Mouse (Mus musculus) MEL (cell line): ENCODE results near the gene Kcnk7. TPM values are rescaled to one million over a fixed set of nuclear protein-coding genes. Genes with fewer than 3 reads are reported as not detected.

Experiments used
- DNase-seq: peaks from one replicate; pipeline ENCODE4 v3.0.0; 2011; ENCODE audit warnings: low read depth, low spot score
- H3K27ac ChIP-seq: 2 replicates; pipeline ENCODE4 v1.5.1; 2012; ENCODE audit warnings: low read depth, mild to moderate bottlenecking, control low read depth, low read length, moderate library complexity; ENCODE audit not compliant: control insufficient read depth
- H3K27me3 ChIP-seq, 2 experiments: fragments of 150-350 bp in 1 of 2; sonication (generic) in 1 of 2; 2 replicates each; pipeline ENCODE4 v1.6.1; 2012; ENCODE audit warnings: low read length in 2 of 2, mild to moderate bottlenecking in 2 of 2, improper control_type of control experiment in 1 of 2, moderate library complexity in 1 of 2; ENCODE audit not compliant: insufficient read depth in 2 of 2, control insufficient read depth in 1 of 2
- H3K36me3 ChIP-seq, 2 experiments: 2 replicates each; pipeline ENCODE4 v1.6.1; 2012 to 2014; ENCODE audit warnings: low read length in 2 of 2, improper control_type of control experiment in 1 of 2, inconsistent platforms in 1 of 2, mild to moderate bottlenecking in 1 of 2; ENCODE audit not compliant: insufficient read depth in 2 of 2, control insufficient read depth in 1 of 2
- H3K4me1 ChIP-seq, 2 experiments: fragments of 150-350 bp in 1 of 2; sonication (generic) in 1 of 2; 2 replicates each; pipeline ENCODE4 v1.6.1; 2012; ENCODE audit warnings: low read length in 2 of 2, improper control_type of control experiment in 1 of 2, mild to moderate bottlenecking in 1 of 2; ENCODE audit not compliant: insufficient read depth in 2 of 2, control insufficient read depth in 1 of 2
- H3K4me3 ChIP-seq, 2 experiments: fragments of 150-350 bp in 1 of 2; sonication (generic) in 1 of 2; 2 replicates each; pipeline ENCODE4 v1.5.1; 2012; ENCODE audit warnings: low read depth in 2 of 2, low read length in 2 of 2, mild to moderate bottlenecking in 2 of 2, moderate library complexity in 2 of 2, control low read depth in 1 of 2, improper control_type of control experiment in 1 of 2; ENCODE audit not compliant: control insufficient read depth in 1 of 2, insufficient read depth in 1 of 2
- H3K79me2 ChIP-seq: 2 replicates; pipeline ENCODE4 v1.6.1; 2012; ENCODE audit warnings: mild to moderate bottlenecking, low read length, moderate library complexity; ENCODE audit not compliant: control insufficient read depth, poor library complexity, insufficient read depth
- H3K9ac ChIP-seq: 2 replicates; pipeline ENCODE4 v1.6.1; 2012; ENCODE audit warnings: low read depth, mild to moderate bottlenecking, control low read depth, low read length, moderate library complexity; ENCODE audit not compliant: control insufficient read depth, poor library complexity, severe bottlenecking
- H3K9me3 ChIP-seq: fragments of 150-350 bp; sonication (generic); replicated peaks from 2 replicates; pipeline ENCODE4 v1.6.1; 2012; ENCODE audit warnings: mild to moderate bottlenecking, low read length, improper control_type of control experiment, moderate library complexity; ENCODE audit not compliant: insufficient read depth
- BHLHE40 ChIP-seq: IDR thresholded peaks from 2 replicates; pipeline ENCODE4 v1.6.1; 2012; ENCODE audit warnings: low read depth, mild to moderate bottlenecking, inconsistent platforms, low read length, improper control_type of control experiment, borderline replicate concordance
- CHD1 ChIP-seq: IDR thresholded peaks from 2 replicates; pipeline ENCODE4 v1.6.1; 2012; ENCODE audit warnings: low read depth, mild to moderate bottlenecking, inconsistent platforms, low read length, improper control_type of control experiment
- CTCF ChIP-seq, 3 experiments: IDR thresholded peaks in 2 of 3; conservative IDR thresholded peaks in 1 of 3; 2 replicates each; pipeline ENCODE4 v1.5.1; 2011 to 2012; ENCODE audit warnings: low read length in 3 of 3, low read depth in 2 of 3, mild to moderate bottlenecking in 2 of 3, improper control_type of control experiment in 1 of 3, inconsistent platforms in 1 of 3, mixed read lengths in 1 of 3, moderate library complexity in 1 of 3; ENCODE audit not compliant: control insufficient read depth in 1 of 3, insufficient read depth in 1 of 3, poor library complexity in 1 of 3, severe bottlenecking in 1 of 3
- ELF1 ChIP-seq: IDR thresholded peaks from 2 replicates; pipeline ENCODE4 v1.6.1; 2014; ENCODE audit warnings: low read depth, mild to moderate bottlenecking, inconsistent platforms, low read length, improper control_type of control experiment, moderate library complexity
- ETS1 ChIP-seq: IDR thresholded peaks from 2 replicates; pipeline ENCODE4 v1.6.1; 2012; ENCODE audit warnings: low read depth, mild to moderate bottlenecking, inconsistent platforms, low read length, improper control_type of control experiment, moderate library complexity
- GATA1 ChIP-seq: IDR thresholded peaks from 2 replicates; pipeline ENCODE4 v1.6.1; 2011; ENCODE audit warnings: low read depth, low read length, improper control_type of control experiment
- NRF1 ChIP-seq: IDR thresholded peaks from 2 replicates; pipeline ENCODE4 v1.6.1; 2014; ENCODE audit warnings: low read depth, mild to moderate bottlenecking, inconsistent platforms, low read length, improper control_type of control experiment, moderate library complexity; ENCODE audit not compliant: poor library complexity, insufficient read depth, severe bottlenecking
- POLR2AphosphoS5 ChIP-seq: IDR thresholded peaks from 2 replicates; pipeline ENCODE4 v1.6.1; 2012; ENCODE audit warnings: low read depth, borderline replicate concordance, mild to moderate bottlenecking, inconsistent platforms, low read length, moderate library complexity, mixed read lengths
- SIN3A ChIP-seq: IDR thresholded peaks from 2 replicates; pipeline ENCODE4 v1.6.1; 2012; ENCODE audit warnings: low read length, improper control_type of control experiment, inconsistent platforms
- TCF12 ChIP-seq: IDR thresholded peaks from 2 replicates; pipeline ENCODE4 v1.6.1; 2014; ENCODE audit warnings: low read depth, mild to moderate bottlenecking, inconsistent platforms, low read length, improper control_type of control experiment, moderate library complexity
- ZC3H11A ChIP-seq: IDR thresholded peaks from 2 replicates; pipeline ENCODE4 v1.6.1; 2012; ENCODE audit warnings: low read depth, mild to moderate bottlenecking, inconsistent platforms, low read length, improper control_type of control experiment
- polyA plus RNA-seq, 2 experiments: library from polyadenylated mRNA; stranded (reverse) in 1 of 2; unstranded in 1 of 2; fragments of >175 nt in 1 of 2; fragments of >200 nt in 1 of 2; gene quantifications; 2 replicates each; pipeline versions ENCODE4 v1.2.1 to v1.2.4; 2012; ENCODE audit warnings: low replicate concordance in 2 of 2, low read depth in 1 of 2; ENCODE audit not compliant: insufficient read length in 2 of 2, insufficient read depth in 1 of 2, missing spikeins in 1 of 2
- total RNA-seq: library from RNA; depleted of rRNA; stranded (reverse); fragments of 300-350 nt; gene quantifications from 2 replicates; pipeline ENCODE4 v1.2.3, GENCODE M21; 2012

The Kcnk7 gene
- total and polyA plus RNA-seq, 3 experiments: 0.23 to 0.60 TPM; not detected in 1

DNA sequence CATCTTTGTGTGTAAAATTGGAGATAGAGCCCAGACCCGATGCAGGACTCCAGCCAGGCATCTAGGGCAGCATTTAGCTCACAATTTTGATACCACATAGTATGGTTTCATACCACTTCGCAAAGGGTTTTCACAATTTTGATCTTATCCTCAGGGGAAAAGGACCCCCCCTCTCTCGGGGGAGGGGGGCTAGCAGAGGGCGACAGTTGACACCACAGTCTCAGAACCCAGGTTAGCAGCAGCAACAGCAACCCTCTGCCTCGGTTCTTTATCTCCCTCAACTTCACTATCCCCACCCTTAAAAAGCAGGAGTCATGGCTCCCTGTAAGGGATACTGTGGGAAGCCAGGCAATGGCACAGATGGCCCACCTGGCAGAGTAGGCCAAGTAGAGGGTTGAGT is 9.1 kb downstream of the Kcnk7 start:
- H3K4me3 ChIP-seq: no peak overlapping the region
- H3K27ac ChIP-seq: no peak overlapping the region
- no peak for DNase-seq
- no peaks in the 10 kb centered on the region for H3K9me3 ChIP-seq
- H3K36me3 ChIP-seq: peaks cover 0 to 6% of the 10 kb centered on the region in 2 experiments
- peaks cover 3% of the 10 kb centered on the region; the same call in 1 of the 2 replicates for H3K79me2 ChIP-seq
- peaks cover 0 to 4% of the 10 kb centered on the region in 2 experiments; a peak in 1 of 4 replicates for H3K4me1 ChIP-seq
- TF ChIP-seq GATA1 (no peak), ZC3H11A (no peak), ELF1 (no peak), CHD1 (no peak), NRF1 (no peak), TCF12 (no peak), BHLHE40 (no peak)
- H3K27me3 ChIP-seq: no peaks in the 10 kb centered on the region
- H3K9ac ChIP-seq: no peak overlapping the region

DNA sequence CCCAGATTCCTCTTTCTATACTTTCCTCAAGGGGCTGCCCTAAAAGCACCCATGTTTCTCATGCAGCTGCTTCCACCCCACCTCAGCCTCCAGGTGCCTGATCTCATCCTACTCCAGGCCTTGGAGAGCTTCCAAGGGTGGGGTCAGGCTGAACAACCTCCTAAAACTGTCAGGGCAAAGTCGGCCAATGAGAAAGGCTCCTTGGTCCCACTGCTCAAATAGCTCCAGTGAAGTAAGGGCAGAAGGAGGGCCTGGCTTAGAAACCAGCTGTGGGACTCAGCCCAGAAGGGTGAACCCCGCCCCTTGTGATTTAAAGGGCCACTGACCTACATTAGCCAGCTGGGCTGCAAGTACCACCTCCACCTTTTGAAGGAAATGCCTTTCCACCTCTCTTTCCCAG is 9.6 kb downstream of the Kcnk7 start:
- peaks cover 0 to 4% of the 10 kb centered on the region in 2 experiments; a peak in 1 of 4 replicates for H3K4me1 ChIP-seq
- H3K4me3 ChIP-seq: no peak overlapping the region
- no peak overlapping the region for H3K9ac ChIP-seq
- peaks cover 0 to 6% of the 10 kb centered on the region in 2 experiments for H3K36me3 ChIP-seq
- TF ChIP-seq SIN3A: peak; percentile 70
- 0 out of 2 replicates have a peak, but pooled peaks have one; percentile 32 for TF ChIP-seq ETS1
- no peak for TF ChIP-seq CTCF (IDR thresholded peaks at IDR 0.05 in 2 of 3, conservative IDR thresholded peaks at IDR 0.05 in 1 of 3; ENCODE audit: control insufficient read depth in 1 of 3, insufficient read depth in 1 of 3, low read depth in 2 of 3, low read length in 3 of 3, poor library complexity in 1 of 3, severe bottlenecking in 1 of 3)
- H3K27me3 ChIP-seq: no peaks in the 10 kb centered on the region
- H3K27ac ChIP-seq: no peak overlapping the region
- H3K9me3 ChIP-seq: no peaks in the 10 kb centered on the region
- peaks cover 3% of the 10 kb centered on the region; the same call in 1 of the 2 replicates for H3K79me2 ChIP-seq
- peak; percentile 79 for DNase-seq

DNA sequence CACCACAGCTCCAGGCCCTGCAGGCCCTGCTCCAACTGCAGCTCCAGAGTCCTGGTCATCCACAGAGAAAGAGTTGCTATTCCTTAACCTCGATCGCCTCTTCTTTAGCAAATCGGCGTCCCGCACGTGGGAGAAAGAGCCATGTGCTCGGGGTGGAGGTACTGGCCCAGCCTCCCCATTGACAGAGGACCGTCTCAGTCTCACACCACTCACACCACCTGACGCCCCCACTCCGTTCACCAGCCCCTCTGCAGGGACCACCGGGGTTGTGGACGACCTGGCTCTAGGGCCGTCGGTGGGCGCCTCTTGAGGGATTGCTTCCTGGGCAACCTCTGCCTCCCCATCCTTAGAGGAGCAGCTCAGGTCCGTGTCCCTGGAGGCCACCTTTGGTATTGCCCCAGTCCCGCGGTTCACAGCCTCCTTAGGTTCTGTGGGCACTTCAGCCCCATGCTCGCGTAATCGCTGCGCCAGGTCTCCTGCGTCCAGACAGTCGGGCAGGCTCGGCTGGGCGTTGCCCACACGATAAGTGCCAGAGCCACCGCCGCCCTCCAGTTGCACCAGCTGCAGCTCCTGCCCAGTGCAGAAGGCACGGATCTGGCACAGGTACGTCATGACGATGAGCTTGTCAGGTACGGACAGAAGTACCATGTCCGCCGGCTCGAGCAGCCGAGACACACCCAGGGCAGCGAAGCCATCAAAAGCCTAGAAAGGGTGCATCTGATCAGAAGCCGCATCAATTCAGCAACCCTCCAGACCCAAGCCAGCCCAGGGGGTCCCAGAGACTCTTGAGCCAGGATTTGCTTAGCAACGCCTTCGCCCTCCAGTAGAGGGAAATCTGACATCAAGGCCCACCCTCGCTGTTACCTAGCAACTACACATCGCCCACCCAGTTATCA is 11.9 kb downstream of the Kcnk7 start:
- peak; percentile 38 for DNase-seq
- Histone ChIP-seq H3K79me2 (peaks cover 3% of the 10 kb centered on the region; the same call in 1 of the 2 replicates), H3K4me3 (no peak overlapping the region), H3K4me1 (peaks cover 0 to 4% of the 10 kb centered on the region in 2 experiments; a peak in 2 of 4 replicates), H3K9ac (no peak overlapping the region), H3K27me3 (no peaks in the 10 kb centered on the region), H3K9me3 (no peaks in the 10 kb centered on the region), H3K36me3 (peaks cover 6 to 14% of the 10 kb centered on the region in 2 experiments), H3K27ac (no peak overlapping the region)
- TF ChIP-seq CTCF (IDR thresholded peaks at IDR 0.05 in 2 of 3, conservative IDR thresholded peaks at IDR 0.05 in 1 of 3; ENCODE audit: control insufficient read depth in 1 of 3, insufficient read depth in 1 of 3, low read depth in 2 of 3, low read length in 3 of 3, poor library complexity in 1 of 3, severe bottlenecking in 1 of 3) (peak; percentile 11 to 31 (median 16); a peak in 3 of 6 replicates), ETS1 (no peak), SIN3A (no peak), POLR2AphosphoS5 (no peak)
